8 mouse cellular contexts compared by ENCODE assay signal in genomic region chr1:52844782-52845665, GRCm38 (mm10). TPM values are rescaled to one million over a fixed set of nuclear protein-coding genes. Genes with fewer than 3 reads are reported as not detected.
A peak's percentile ranks its signal among the peaks of the same experiment; 100 is the strongest.
DNase-seq lines count a peak whose midpoint lies in the region; ATAC-seq lines count a peak whose summit lies in the region.

TSS of gene Hibch (plus strand) at chr1:52844929.

- H3K27me3 ChIP-seq in heart, embryonic 13.5 days (replicated peaks) = no peaks in the 10 kb centered on the region
- H3K27me3 ChIP-seq in liver, embryonic 12.5 days (replicated peaks) = no peaks in the 10 kb centered on the region
- H3K27me3 ChIP-seq in stomach, embryonic 15.5 days (replicated peaks) = no peaks in the 10 kb centered on the region

- peak; percentile 100 for ATAC-seq in heart, embryonic 13.5 days (ENCODE audit: extremely low read depth, insufficient number of reproducible peaks, low FRiP score, low TSS enrichment)
- peak; percentile 100 for ATAC-seq in liver, embryonic 12.5 days
- ATAC-seq in stomach, embryonic 15.5 days (ENCODE audit: insufficient read depth, low FRiP score, low read depth) = peak; percentile 100

- no peaks in the 10 kb centered on the region for H3K4me1 ChIP-seq in brown adipose tissue, adult 24 weeks (ENCODE audit: control insufficient read depth, insufficient read depth, insufficient read length, low read length)
- H3K4me1 ChIP-seq in heart, embryonic 13.5 days = peaks cover 21% of the 10 kb centered on the region
- peaks cover 46% of the 10 kb centered on the region for H3K4me1 ChIP-seq in liver, embryonic 12.5 days
- no peaks in the 10 kb centered on the region; the same call in 1 of the 2 replicates for H3K4me1 ChIP-seq in stomach, embryonic 15.5 days

- DNase-seq in CD4-positive, CD25-positive, alpha-beta regulatory T cell, adult 2 months (ENCODE audit: low read depth, low spot score) = peak; percentile 100
- peak; percentile 64 for DNase-seq in fat pad, adult 2 months (ENCODE audit: extremely low read depth, low read depth, low spot score)
- peak; percentile 100 for DNase-seq in kidney, postnatal 10 days
- DNase-seq in natural killer cell, adult 2 months (ENCODE audit: low spot score in 2 of 2) = peak; percentile 99

- no peaks in the 10 kb centered on the region for H3K9me3 ChIP-seq in heart, embryonic 13.5 days
- no peaks in the 10 kb centered on the region for H3K9me3 ChIP-seq in liver, embryonic 12.5 days (replicated peaks)
- H3K9me3 ChIP-seq in stomach, embryonic 15.5 days = no peaks in the 10 kb centered on the region

- H3K4me3 ChIP-seq in brown adipose tissue, adult 24 weeks (ENCODE audit: insufficient read depth, low read depth, low read length) = peak within 1 kb of the TSS; percentile 82
- H3K4me3 ChIP-seq in heart, embryonic 13.5 days = peak within 1 kb of the TSS; percentile 75
- H3K4me3 ChIP-seq in liver, embryonic 12.5 days = peak within 1 kb of the TSS; percentile 67
- H3K4me3 ChIP-seq in stomach, embryonic 15.5 days (replicated peaks) = peak within 1 kb of the TSS; percentile 69

- 3% methylated on average over 45 of the region's 45 CpGs for WGBS in heart, embryonic 13.5 days
- 2% methylated on average over 45 of the region's 45 CpGs for WGBS in liver, embryonic 12.5 days (ENCODE audit: insufficient replicate concordance)
- WGBS in stomach, embryonic 15.5 days = 2% methylated on average over 45 of the region's 45 CpGs

- no peaks in the 10 kb centered on the region for H3K36me3 ChIP-seq in heart, embryonic 13.5 days
- H3K36me3 ChIP-seq in liver, embryonic 12.5 days = no peaks in the 10 kb centered on the region
- no peaks in the 10 kb centered on the region for H3K36me3 ChIP-seq in stomach, embryonic 15.5 days

- peak within 1 kb of the TSS; percentile 77 for H3K27ac ChIP-seq in brown adipose tissue, adult 24 weeks (replicated peaks; ENCODE audit: low read depth, low read length)
- H3K27ac ChIP-seq in heart, embryonic 13.5 days (replicated peaks) = peak within 1 kb of the TSS; percentile 84
- H3K27ac ChIP-seq in liver, embryonic 12.5 days = peak within 1 kb of the TSS; percentile 68
- H3K27ac ChIP-seq in stomach, embryonic 15.5 days = peak within 1 kb of the TSS; percentile 77

- peak within 1 kb of the TSS; percentile 88 for H3K4me2 ChIP-seq in heart, embryonic 13.5 days
- H3K4me2 ChIP-seq in liver, embryonic 12.5 days = peak within 1 kb of the TSS; percentile 75
- peak within 1 kb of the TSS; percentile 70 for H3K4me2 ChIP-seq in stomach, embryonic 15.5 days

- peak within 1 kb of the TSS; percentile 88 for H3K9ac ChIP-seq in heart, embryonic 13.5 days
- peak within 1 kb of the TSS; percentile 72 for H3K9ac ChIP-seq in liver, embryonic 12.5 days
- H3K9ac ChIP-seq in stomach, embryonic 15.5 days = peak within 1 kb of the TSS; percentile 60

RNA-seq across cellular contexts. Expression of gene Hibch, which starts in this region (rescaled TPM):
- 379 and 385 TPM in 2 replicates for polyA plus RNA-seq in brown adipose tissue, adult 24 weeks (2012; ENCODE audit: insufficient read depth, insufficient read length, missing spikeins)
- 30.0 and 30.9 TPM in 2 replicates for polyA plus RNA-seq in heart, embryonic 13.5 days (2015; fragmentation: Nextera tagmentation; extraction: Ambion mirVana)
- 20.4 and 21.2 TPM in 2 replicates for polyA plus RNA-seq in liver, embryonic 12.5 days (2016; fragmentation: Nextera tagmentation; extraction: Ambion mirVana)
- polyA plus RNA-seq in stomach, embryonic 15.5 days (2015; fragmentation: Nextera tagmentation; extraction: Ambion mirVana) = 22.3 and 25.2 TPM in 2 replicates

Comparison
In these comparisons a context has a peak if more than half of its experiments do, and no peak if none do; other contexts are left out.
1. Peak in every context shown above with its lines: DNase-seq, ATAC-seq, H3K4me3 ChIP-seq and H3K27ac ChIP-seq.
2. RNA of gene Hibch (polyA plus RNA-seq): 379 to 385 TPM in brown adipose tissue, adult 24 weeks; 30.0 to 30.9 TPM in heart, embryonic 13.5 days, 22.3 to 25.2 TPM in stomach, embryonic 15.5 days and 20.4 to 21.2 TPM in liver, embryonic 12.5 days; every median in the first group is over 10 times any median in the second.